Mouse (Mus musculus) cerebellum, adult (tissue): ENCODE results near the gene A2ml1.
"Not testable (repeated sequence)": the region's sequence is repeated elsewhere in the genome, so short reads cannot be mapped to it uniquely, and the experiment has no call there.

Experiments used
- ATAC-seq: cut with Nextera tagmentation; 2 replicates; pipeline ENCODE4 v1.9.2; 2017; ENCODE audit warnings: mild to moderate bottlenecking, moderate library complexity, mixed read lengths; ENCODE audit not compliant: insufficient number of reproducible peaks, low FRiP score, low TSS enrichment

Gene A2ml1

GRCm38 (mm10) chr6:128581508-128581907, at the start of gene A2ml1:
A2ml1 (minus strand) TSS chr6:128581608.
- no peak for ATAC-seq

- peak; percentile 97 for ATAC-seq
Measured at GRCm38 (mm10) chr6:128629771-128630739, 48.6 kb upstream of the A2ml1 start.

GRCm38 (mm10) chr6:128625246-128625645, 43.8 kb upstream of the A2ml1 start:
- ATAC-seq = not testable (repeated sequence)

GRCm38 (mm10) chr6:128624425-128624824, 43.0 kb upstream of the A2ml1 start:
- no peak for ATAC-seq

- ATAC-seq = not testable (repeated sequence)
Measured at GRCm38 (mm10) chr6:128623433-128623832, 42.0 kb upstream of the A2ml1 start, which contains the start of gene Klrb1a. Klrb1a (minus strand) TSS chr6:128623533.

GRCm38 (mm10) chr6:128622733-128623132, 41.3 kb upstream of the A2ml1 start:
- no peak for ATAC-seq

GRCm38 (mm10) chr6:128606350-128606749, 24.9 kb upstream of the A2ml1 start:
- ATAC-seq = no peak

GRCm38 (mm10) chr6:128604512-128604911, 23.1 kb upstream of the A2ml1 start:
- ATAC-seq = no peak

- 0 out of 2 replicates have a peak, but pooled peaks have one; percentile 29 for ATAC-seq
Measured at GRCm38 (mm10) chr6:128602463-128603201, 21.2 kb upstream of the A2ml1 start.

- ATAC-seq = no peak
Measured at GRCm38 (mm10) chr6:128602026-128602425, 20.6 kb upstream of the A2ml1 start.

- no peak for ATAC-seq
Measured at GRCm38 (mm10) chr6:128599555-128599954, 18.1 kb upstream of the A2ml1 start.

GRCm38 (mm10) chr6:128598256-128599047, 17.0 kb upstream of the A2ml1 start:
- ATAC-seq = no peak

GRCm38 (mm10) chr6:128597121-128597522, 15.7 kb upstream of the A2ml1 start:
- ATAC-seq = peak; percentile 93

GRCm38 (mm10) chr6:128594651-128595050, 13.2 kb upstream of the A2ml1 start:
- ATAC-seq = no peak

GRCm38 (mm10) chr6:128589426-128589825, 8.0 kb upstream of the A2ml1 start:
- no peak for ATAC-seq

- ATAC-seq = no peak
Measured at GRCm38 (mm10) chr6:128587619-128588018, 6.2 kb upstream of the A2ml1 start.

GRCm38 (mm10) chr6:128585642-128586245, 4.3 kb upstream of the A2ml1 start:
- no peak for ATAC-seq

- no peak for ATAC-seq
Measured at GRCm38 (mm10) chr6:128584070-128584660, 2.8 kb upstream of the A2ml1 start.

- no peak for ATAC-seq
Measured at GRCm38 (mm10) chr6:128577301-128577700, 4.1 kb downstream of the A2ml1 start.
